ENCODE assay signal across 19 mouse cellular contexts in the genomic region with DNA sequence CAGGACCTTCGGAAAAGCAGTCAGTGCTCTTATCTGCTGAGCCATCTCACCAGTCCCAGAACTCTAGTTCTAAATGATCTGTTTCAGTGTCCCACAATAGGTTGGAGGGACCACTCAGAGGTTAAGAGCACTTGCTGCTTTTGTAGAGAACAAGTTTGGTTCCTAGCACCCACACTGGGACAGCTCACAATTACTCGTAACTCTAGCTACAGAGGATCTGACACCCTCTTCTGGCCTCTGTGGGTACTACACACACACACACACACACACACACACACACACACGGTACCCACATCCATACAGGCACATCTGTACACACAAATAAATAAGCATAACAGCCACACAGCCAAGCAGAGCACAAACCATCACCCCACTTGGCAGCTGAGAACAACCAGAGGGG. TPM values are rescaled to one million over a fixed set of nuclear protein-coding genes. Genes with fewer than 3 reads are reported as not detected.
"Had no signal": no experiment of that assay in that cellular context is flagged by ENCODE, and none has a peak within 500 bp of the region (broad histone marks: within the 10 kb centered on the region; RNA-seq: fewer than 3 reads in every experiment).

No protein-coding gene starts in this region.

- H3K9me3 ChIP-seq: lung, embryonic 15.5 days; midbrain, embryonic 13.5 days; midbrain, embryonic 15.5 days; neural tube, embryonic 12.5 days had no signal

- H3K27me3 ChIP-seq: neural tube, embryonic 12.5 days had no signal

- H3K4me2 ChIP-seq: lung, embryonic 15.5 days; midbrain, embryonic 11.5 days; midbrain, embryonic 13.5 days; midbrain, embryonic 15.5 days; neural tube, embryonic 12.5 days had no signal

- DNase-seq: lung, adult 2 months; lung, postnatal 14 days; lung, postnatal 36 days; retina, postnatal 1 day; right cerebral cortex, adult 18-20 months; right cerebral cortex, postnatal 25 days; right cerebral cortex, postnatal 4 days; spleen, adult 18-20 months; thymus, adult 18-20 months; thymus, postnatal 25 days; thymus, postnatal 4 days had no signal

- H3K4me3 ChIP-seq: lung, embryonic 15.5 days; megakaryocyte, embryonic 14.5 days; midbrain, embryonic 13.5 days; midbrain, embryonic 15.5 days; neural tube, embryonic 12.5 days had no signal

- H3K27ac ChIP-seq: lung, embryonic 15.5 days; macrophage; midbrain, embryonic 13.5 days; midbrain, embryonic 15.5 days; neural tube, embryonic 12.5 days had no signal

- H3K36me3 ChIP-seq: lung, embryonic 15.5 days; midbrain, embryonic 13.5 days; midbrain, embryonic 15.5 days; neural tube, embryonic 12.5 days had no signal

- ATAC-seq: lung, postnatal 0 days; midbrain, embryonic 13.5 days; midbrain, embryonic 15.5 days had no signal

- H3K9ac ChIP-seq: lung, embryonic 15.5 days; midbrain, embryonic 13.5 days; midbrain, embryonic 15.5 days; neural tube, embryonic 12.5 days had no signal

RNA-seq across cellular contexts. Expression of gene Grhl3, which starts 47.0 kb away (rescaled TPM):
- polyA plus RNA-seq: macrophage had no signal
